ENCODE assay signal across 20 mouse cellular contexts in genomic region chr6:100716152-100716551, GRCm38 (mm10). TPM values are rescaled to one million over a fixed set of nuclear protein-coding genes. Genes with fewer than 3 reads are reported as not detected.
"Had no signal": no experiment of that assay in that cellular context is flagged by ENCODE, and none has a peak within 500 bp of the region (broad histone marks: within the 10 kb centered on the region; RNA-seq: fewer than 3 reads in every experiment).

No protein-coding gene starts in this region.

- H3K27me3 ChIP-seq: midbrain, embryonic 12.5 days; neural tube, embryonic 15.5 days had no signal

- H3K36me3 ChIP-seq: liver, embryonic 12.5 days; midbrain, embryonic 10.5 days; midbrain, embryonic 12.5 days; neural tube, embryonic 13.5 days; neural tube, embryonic 15.5 days had no signal

- H3K9me3 ChIP-seq: liver, embryonic 12.5 days; midbrain, embryonic 10.5 days; midbrain, embryonic 12.5 days; neural tube, embryonic 13.5 days; neural tube, embryonic 15.5 days had no signal

- H3K9ac ChIP-seq: liver, embryonic 12.5 days; liver, embryonic 14.5 days; midbrain, embryonic 12.5 days; neural tube, embryonic 13.5 days; neural tube, embryonic 15.5 days had no signal

- ATAC-seq: liver, embryonic 12.5 days; midbrain, embryonic 16.5 days had no signal

- DNase-seq: midbrain, embryonic 14.5 days; retina, postnatal 1 day; right cerebral cortex, adult 18-20 months; right cerebral cortex, postnatal 25 days; right cerebral cortex, postnatal 4 days; spleen, adult 18-20 months; thymus, adult 18-20 months; thymus, postnatal 14 days; thymus, postnatal 36 days had no signal

- H3K4me2 ChIP-seq: liver, embryonic 12.5 days; midbrain, embryonic 12.5 days; neural tube, embryonic 13.5 days; neural tube, embryonic 15.5 days had no signal

- H3K4me3 ChIP-seq: liver, embryonic 12.5 days; midbrain, embryonic 10.5 days; midbrain, embryonic 12.5 days; myocyte; neural tube, embryonic 13.5 days; neural tube, embryonic 15.5 days had no signal

- H3K4me1 ChIP-seq: liver, embryonic 12.5 days; midbrain, embryonic 12.5 days had no signal

- H3K27ac ChIP-seq: liver, embryonic 12.5 days; liver, embryonic 14.5 days; midbrain, embryonic 10.5 days; midbrain, embryonic 12.5 days; neural tube, embryonic 13.5 days; neural tube, embryonic 15.5 days had no signal

RNA-seq across cellular contexts. Expression of gene Gxylt2, which starts 11.6 kb away (rescaled TPM):
- total RNA-seq: megakaryocyte, adult 5-6 weeks; megakaryocyte-erythroid progenitor cell, adult 5-6 weeks had no signal
- polyA plus RNA-seq: liver, adult 2 months had no signal
